Mouse (Mus musculus) stomach, embryonic 14.5 days (tissue): Measurements from ENCODE around the gene Tacstd2. TPM values are rescaled to one million over a fixed set of nuclear protein-coding genes. Genes with fewer than 3 reads are reported as not detected.
"Not testable (repeated sequence)": the region's sequence is repeated elsewhere in the genome, so short reads cannot be mapped to it uniquely, and the experiment has no call there.

ENCODE experiments used
- ATAC-seq: fragments of 200-750 bp; cut with Nextera tagmentation; 2 replicates; pipeline ENCODE4 v1.8.0; 2017; ENCODE audit warnings: low read depth, moderate TSS enrichment; ENCODE audit not compliant: insufficient number of reproducible peaks, insufficient read depth, low FRiP score
- H3K27ac ChIP-seq: fragments of 300-500 bp; sonication (generic); 2 replicates; pipeline ENCODE4 v1.5.1; 2014; ENCODE audit warnings: mild to moderate bottlenecking, low read length, moderate library complexity, mixed read lengths
- H3K27me3 ChIP-seq: fragments of 300-500 bp; sonication (generic); 2 replicates; pipeline ENCODE4 v1.6.1; 2014; ENCODE audit warnings: low read length, control low read depth, mixed read lengths; ENCODE audit not compliant: control insufficient read depth, insufficient read depth
- H3K36me3 ChIP-seq: fragments of 300-500 bp; sonication (generic); 2 replicates; pipeline ENCODE4 v1.6.1; 2014; ENCODE audit warnings: mild to moderate bottlenecking, control low read depth, low read length, moderate library complexity, mixed read lengths; ENCODE audit not compliant: control insufficient read depth, insufficient read depth
- H3K4me1 ChIP-seq: fragments of 300-500 bp; sonication (generic); 2 replicates; pipeline ENCODE4 v1.6.1; 2014; ENCODE audit warnings: low read length, control low read depth, mixed read lengths; ENCODE audit not compliant: control insufficient read depth, insufficient read depth
- H3K4me2 ChIP-seq: fragments of 300-500 bp; sonication (generic); replicated peaks from 2 replicates; pipeline ENCODE4 v1.6.1; 2014; ENCODE audit warnings: low read depth, low read length, control low read depth
- H3K4me3 ChIP-seq: fragments of 300-500 bp; sonication (generic); 2 replicates; pipeline ENCODE4 v1.5.1; 2014; ENCODE audit warnings: low read depth, low read length, control low read depth
- H3K9ac ChIP-seq: fragments of 300-500 bp; sonication (generic); replicated peaks from 2 replicates; pipeline ENCODE4 v1.6.1; 2014; ENCODE audit warnings: low read depth, mild to moderate bottlenecking, control low read depth, low read length, moderate library complexity, mixed read lengths
- H3K9me3 ChIP-seq: fragments of 300-500 bp; sonication (generic); 2 replicates; pipeline ENCODE4 v1.6.1; 2016; ENCODE audit warnings: low read depth, low read length, control low read depth; ENCODE audit not compliant: control insufficient read depth
- WGBS: fragments of 180-500 bp; shearing (Covaris S2); extraction: QIAGEN DNeasy Blood & Tissue Kit; methylation state at CpG from one replicate; pipeline ENCODE4 v1.1.7; 2014; 5-methylcytosine and 5-hydroxymethylcytosine counted together
- polyA plus RNA-seq: library from polyadenylated mRNA; unstranded; fragments of >200 nt; fragmentation: Nextera tagmentation; extraction: Ambion mirVana; gene quantifications from 2 replicates; pipeline ENCODE4 v1.2.1, GENCODE M21; 2014

Tacstd2 gene
- polyA plus RNA-seq, 1 experiment from 2014 or later, result 55.0 TPM

- H3K36me3 ChIP-seq, result no peaks in the 10 kb centered on the region
- H3K4me1 ChIP-seq, result no peaks in the 10 kb centered on the region; the same call in 1 of the 2 replicates
- no peak overlapping the region for H3K27ac ChIP-seq
- no peak for ATAC-seq
- H3K4me2 ChIP-seq, result no peak overlapping the region
- no peak overlapping the region for H3K9ac ChIP-seq
- no peak overlapping the region for H3K4me3 ChIP-seq
- H3K9me3 ChIP-seq, result no peaks in the 10 kb centered on the region
- 55% methylated on average over 9 of the region's 9 CpGs for WGBS
- H3K27me3 ChIP-seq, result peaks cover 35% of the 10 kb centered on the region
These were observed 4.4 kb downstream of the Tacstd2 start for GRCm38 (mm10) chr6:67530992-67531821.

- Histone ChIP-seq H3K9me3 (no peaks in the 10 kb centered on the region), H3K4me1 (no peaks in the 10 kb centered on the region), H3K27me3 (0 out of 2 replicates have a peak, but pooled peaks cover 1% of the 10 kb centered on the region), H3K4me2 (no peak overlapping the region), H3K27ac (no peak overlapping the region), H3K36me3 (no peaks in the 10 kb centered on the region), H3K4me3 (no peak overlapping the region), H3K9ac (no peak overlapping the region)
- WGBS, result 87% methylated on average over 5 of the region's 5 CpGs
- ATAC-seq, result no peak
These were observed 9.2 kb downstream of the Tacstd2 start for GRCm38 (mm10) chr6:67526356-67526755.

- no peak overlapping the region for H3K27ac ChIP-seq
- no peaks in the 10 kb centered on the region for H3K9me3 ChIP-seq
- no peak for ATAC-seq
These were observed 24.8 kb downstream of the Tacstd2 start for GRCm38 (mm10) chr6:67510752-67511151.

GRCm38 (mm10) chr6:67501938-67502337, 33.7 kb downstream of the Tacstd2 start:
- 94% methylated on average over 2 of the region's 6 CpGs for WGBS
- H3K4me2 ChIP-seq, result not testable (repeated sequence)
- 0 out of 2 replicates have a peak, but pooled peaks have one; percentile 65 for ATAC-seq

More at GRCm38 (mm10) chr6:67510752-67511151, 24.8 kb downstream of the Tacstd2 start:
- H3K27me3 ChIP-seq, result no peaks in the 10 kb centered on the region
- no peaks in the 10 kb centered on the region for H3K36me3 ChIP-seq
- H3K9ac ChIP-seq, result no peak overlapping the region
- no peak overlapping the region for H3K4me2 ChIP-seq
- no peaks in the 10 kb centered on the region for H3K4me1 ChIP-seq
- no peak overlapping the region for H3K4me3 ChIP-seq

GRCm38 (mm10) chr6:67491755-67492154, 43.8 kb downstream of the Tacstd2 start, which contains the start of gene Il23r:
Gene Il23r, minus strand, starts transcription at chr6:67491855.
- H3K4me3 ChIP-seq, result no peak within 1 kb of the TSS
- H3K9ac ChIP-seq, result no peak within 1 kb of the TSS
- WGBS, result 75% methylated on average over 2 of the region's 2 CpGs
- no peak for ATAC-seq
- no peak within 1 kb of the TSS for H3K4me2 ChIP-seq
- H3K9me3 ChIP-seq, result no peaks in the 10 kb centered on the region
- no peak within 1 kb of the TSS for H3K27ac ChIP-seq
- no peaks in the 10 kb centered on the region for H3K27me3 ChIP-seq
- no peaks in the 10 kb centered on the region for H3K36me3 ChIP-seq
- no peaks in the 10 kb centered on the region for H3K4me1 ChIP-seq

More at GRCm38 (mm10) chr6:67501938-67502337, 33.7 kb downstream of the Tacstd2 start:
- H3K27ac ChIP-seq, H3K9me3 ChIP-seq, H3K27me3 ChIP-seq, H3K4me3 ChIP-seq, H3K36me3 ChIP-seq, H3K9ac ChIP-seq, H3K4me1 ChIP-seq: not testable (repeated sequence)

Other genes starting within 250 kb of the Tacstd2 start
- gene Il12rb2, start 159.6 kb downstream of the Tacstd2 start, polyA plus RNA-seq, result 0.11 TPM in 1 of 2 replicates, not detected in the other
- not detected in 2 replicates for gene Il23r, start 43.9 kb downstream of the Tacstd2 start, polyA plus RNA-seq